Mouse (Mus musculus) intestine, postnatal 0 days (tissue): ENCODE data around the gene Fxr2. TPM values are rescaled to one million over a fixed set of nuclear protein-coding genes. Genes with fewer than 3 reads are reported as not detected.
"Not testable (repeated sequence)": the region's sequence is repeated elsewhere in the genome, so short reads cannot be mapped to it uniquely, and the experiment has no call there.

ENCODE experiments used
- ATAC-seq: fragments of 200-750 bp; cut with Nextera tagmentation; 2 replicates; pipeline ENCODE4 v1.8.0; 2017; ENCODE audit warnings: mild to moderate bottlenecking, moderate TSS enrichment, moderate library complexity
- H3K27ac ChIP-seq: fragments of 300-500 bp; sonication (generic); 2 replicates; pipeline ENCODE4 v1.5.1; 2014; ENCODE audit warnings: mild to moderate bottlenecking, low read depth, low read length, moderate library complexity
- H3K27me3 ChIP-seq: fragments of 300-500 bp; sonication (generic); replicated peaks from 2 replicates; pipeline ENCODE4 v1.6.1; 2014; ENCODE audit warnings: low read length, mixed read lengths; ENCODE audit not compliant: control insufficient read depth, insufficient read depth
- H3K36me3 ChIP-seq: fragments of 300-500 bp; sonication (generic); 2 replicates; pipeline ENCODE4 v1.6.1; 2014; ENCODE audit warnings: mild to moderate bottlenecking, moderate library complexity; ENCODE audit not compliant: control insufficient read depth, insufficient read depth
- H3K4me1 ChIP-seq: fragments of 300-500 bp; sonication (generic); replicated peaks from 2 replicates; pipeline ENCODE4 v1.6.1; 2014; ENCODE audit warnings: antibody characterized with exemption, low read length, mixed read lengths; ENCODE audit not compliant: control insufficient read depth, insufficient read depth
- H3K4me2 ChIP-seq: fragments of 300-500 bp; sonication (generic); replicated peaks from 2 replicates; pipeline ENCODE4 v1.6.1; 2014; ENCODE audit warnings: low read depth, mild to moderate bottlenecking, moderate library complexity
- H3K4me3 ChIP-seq: fragments of 300-500 bp; sonication (generic); 2 replicates; pipeline ENCODE4 v1.5.1; 2014; ENCODE audit warnings: low read depth, low read length
- H3K9ac ChIP-seq: fragments of 300-500 bp; sonication (generic); 2 replicates; pipeline ENCODE4 v1.6.1; 2014; ENCODE audit warnings: mild to moderate bottlenecking, low read depth, low read length
- H3K9me3 ChIP-seq: fragments of 300-500 bp; sonication (generic); 2 replicates; pipeline ENCODE4 v1.6.1; 2016; ENCODE audit warnings: mixed run types; ENCODE audit not compliant: control insufficient read depth
- CTCF ChIP-seq: sonication (generic); IDR thresholded peaks from 2 replicates; pipeline ENCODE4 v1.5.1; 2016; ENCODE audit warnings: low read depth, mild to moderate bottlenecking, control low read depth, antibody characterized with exemption, moderate library complexity
- WGBS: fragments of 180-500 bp; shearing (Covaris S2); extraction: QIAGEN DNeasy Blood & Tissue Kit; methylation state at CpG from one replicate; pipeline ENCODE4 v1.1.7; 2014; 5-methylcytosine and 5-hydroxymethylcytosine counted together
- polyA plus RNA-seq: library from polyadenylated mRNA; unstranded; fragments of >200 nt; fragmentation: Nextera tagmentation; extraction: Ambion mirVana; gene quantifications from 2 replicates; pipeline ENCODE4 v1.2.1, GENCODE M21; 2015

Gene Fxr2
- polyA plus RNA-seq, 1 experiment from 2014 or later: 9.8 TPM

DNA sequence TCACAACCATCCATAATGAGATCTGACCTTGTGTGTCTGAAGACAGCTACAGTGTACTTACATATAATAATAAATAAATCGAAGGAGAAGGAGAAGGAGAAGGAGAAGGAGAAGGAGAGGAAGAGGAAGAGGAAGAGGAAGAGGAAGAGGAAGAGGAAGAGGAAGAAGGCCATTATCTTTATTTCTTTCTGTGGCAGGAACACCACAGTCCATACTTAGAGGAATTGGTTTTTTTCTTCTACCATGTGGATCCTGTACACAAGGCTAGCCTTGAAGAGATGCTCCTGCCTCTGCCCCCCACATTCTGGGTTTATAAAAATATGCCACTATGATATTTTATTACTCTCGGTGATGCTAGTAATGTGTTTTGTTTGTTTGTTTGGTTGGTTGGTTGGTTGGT, 26.0 kb upstream of the Fxr2 start:
- H3K36me3 ChIP-seq: no peaks in the 10 kb centered on the region
- TF ChIP-seq CTCF: no peak
- no peak overlapping the region for H3K4me2 ChIP-seq
- no peak overlapping the region for H3K9ac ChIP-seq
- 77% methylated on average over 2 of the region's 2 CpGs for WGBS
- no peak overlapping the region for H3K4me3 ChIP-seq
- H3K27me3 ChIP-seq: peaks cover 21% of the 10 kb centered on the region
- no peaks in the 10 kb centered on the region for H3K9me3 ChIP-seq
- no peak for ATAC-seq
- no peak overlapping the region for H3K27ac ChIP-seq
- H3K4me1 ChIP-seq: 0 out of 2 replicates have a peak, but pooled peaks cover 11% of the 10 kb centered on the region

GRCm38 (mm10) chr11:69608525-69608924, 24.3 kb upstream of the Fxr2 start:
- H3K27me3 ChIP-seq: peaks cover 18% of the 10 kb centered on the region

DNA sequence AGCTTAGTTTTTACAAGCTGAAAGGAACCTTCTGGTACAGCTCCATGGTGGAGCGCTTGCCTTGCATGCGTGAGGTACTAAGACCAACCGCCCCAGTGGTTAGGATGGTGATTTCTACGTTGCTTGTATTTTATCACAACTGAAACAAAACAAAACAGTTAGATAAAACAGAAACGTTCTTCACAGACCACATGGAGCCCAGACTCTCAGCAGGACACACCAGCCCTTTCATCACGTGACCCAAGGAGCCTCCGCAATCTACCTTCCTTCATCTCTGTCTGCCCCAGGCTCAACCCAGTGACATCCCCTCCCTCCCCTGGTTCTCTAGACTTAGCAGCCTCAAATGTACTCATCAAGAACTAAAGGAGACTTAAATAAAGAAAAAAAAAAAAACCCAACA, 23.4 kb upstream of the Fxr2 start:
- Histone ChIP-seq H3K4me3 (no peak overlapping the region), H3K27me3 (peaks cover 13% of the 10 kb centered on the region; the same call in 1 of the 2 replicates), H3K4me2 (no peak overlapping the region), H3K9ac (no peak overlapping the region), H3K4me1 (0 out of 2 replicates have a peak, but pooled peaks cover 13% of the 10 kb centered on the region), H3K9me3 (no peaks in the 10 kb centered on the region), H3K36me3 (no peaks in the 10 kb centered on the region), H3K27ac (no peak overlapping the region)
- WGBS: 59% methylated on average over 7 of the region's 7 CpGs
- ATAC-seq: no peak
- TF ChIP-seq CTCF: no peak

More at GRCm38 (mm10) chr11:69608525-69608924, 24.3 kb upstream of the Fxr2 start:
- Histone ChIP-seq H3K4me3 (no peak overlapping the region), H3K9ac (no peak overlapping the region), H3K4me2 (no peak overlapping the region), H3K27ac (no peak overlapping the region), H3K4me1 (0 out of 2 replicates have a peak, but pooled peaks cover 11% of the 10 kb centered on the region), H3K9me3 (no peaks in the 10 kb centered on the region), H3K36me3 (no peaks in the 10 kb centered on the region)
- no peak for TF ChIP-seq CTCF
- ATAC-seq: no peak
- 90% methylated on average over 3 of the region's 3 CpGs for WGBS

DNA sequence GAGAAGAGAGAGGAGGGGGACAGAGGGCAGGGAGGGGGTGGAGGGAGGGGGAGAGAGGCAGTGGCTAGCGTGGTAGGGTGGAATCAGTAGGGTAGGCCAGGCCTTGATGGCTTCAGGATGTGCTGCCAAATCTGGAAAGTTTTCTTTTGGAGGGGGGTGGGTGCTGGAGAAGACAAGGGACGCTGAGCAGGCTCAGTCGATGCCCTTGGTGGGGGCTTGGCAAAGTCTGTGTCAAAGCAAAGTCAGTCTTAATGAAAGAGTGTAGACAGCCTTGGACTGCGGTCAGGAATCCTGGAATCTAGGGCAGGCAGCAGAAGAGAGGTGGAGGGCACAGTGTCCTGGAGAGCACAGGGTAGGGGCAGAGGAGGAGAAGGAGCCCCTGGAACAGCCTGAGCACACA, 21.9 kb upstream of the Fxr2 start:
- Histone ChIP-seq H3K9ac (no peak overlapping the region), H3K4me2 (no peak overlapping the region), H3K27ac (no peak overlapping the region), H3K27me3 (no peaks in the 10 kb centered on the region), H3K4me1 (0 out of 2 replicates have a peak, but pooled peaks cover 7% of the 10 kb centered on the region), H3K36me3 (no peaks in the 10 kb centered on the region), H3K9me3 (no peaks in the 10 kb centered on the region), H3K4me3 (no peak overlapping the region)
- 57% methylated on average over 4 of the region's 4 CpGs for WGBS
- no peak for TF ChIP-seq CTCF
- ATAC-seq: no peak

DNA sequence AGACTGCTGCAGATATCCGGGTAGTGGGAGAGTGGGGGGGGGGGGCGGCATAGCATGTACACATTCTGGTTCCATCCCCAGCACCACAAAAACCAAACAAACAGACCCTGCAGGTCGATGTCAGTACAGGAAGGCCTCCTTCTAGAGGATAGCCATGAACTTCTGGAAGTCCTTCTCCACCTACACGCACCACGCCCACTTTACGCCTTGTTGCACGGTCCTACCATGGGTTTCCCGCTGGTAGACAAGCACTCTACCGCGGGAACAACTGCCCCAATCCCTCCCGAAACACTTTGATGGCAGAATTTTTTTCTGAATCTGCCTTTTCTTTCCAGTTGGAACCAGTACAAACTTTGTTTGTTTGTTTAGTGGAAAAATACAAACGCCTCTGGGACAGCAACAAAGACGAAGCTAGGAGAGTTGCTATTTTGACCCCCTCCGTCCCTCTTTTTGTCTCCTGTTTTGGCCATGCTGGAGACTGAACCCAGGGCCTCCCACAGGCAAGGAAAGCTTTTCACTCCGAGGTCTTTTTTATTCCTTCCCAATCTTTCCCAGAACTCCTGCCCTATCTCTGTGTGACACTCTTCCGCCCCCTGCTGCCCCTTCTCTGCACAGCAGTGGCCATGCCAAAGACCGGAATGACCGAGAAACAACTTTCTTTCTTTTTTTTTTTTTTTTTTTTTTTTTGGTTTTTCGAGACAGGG, 19.1 kb upstream of the Fxr2 start:
- Histone ChIP-seq H3K9ac (0 out of 2 replicates have a peak overlapping the region, but pooled peaks have one; percentile 26), H3K36me3 (no peaks in the 10 kb centered on the region), H3K27me3 (no peaks in the 10 kb centered on the region), H3K9me3 (no peaks in the 10 kb centered on the region), H3K4me2 (peak overlapping the region; percentile 63), H3K4me3 (peak overlapping the region; percentile 20), H3K4me1 (0 out of 2 replicates have a peak, but pooled peaks cover 3% of the 10 kb centered on the region), H3K27ac (no peak overlapping the region)
- WGBS: 8% methylated on average over 18 of the region's 19 CpGs
- peak; percentile 87 for TF ChIP-seq CTCF
- ATAC-seq: peak; percentile 54; the same call in 1 of the 2 replicates

GRCm38 (mm10) chr11:69614257-69614588, 18.6 kb upstream of the Fxr2 start:
- H3K36me3 ChIP-seq, H3K9ac ChIP-seq, ATAC-seq, H3K4me1 ChIP-seq, H3K27ac ChIP-seq, H3K9me3 ChIP-seq, H3K27me3 ChIP-seq, H3K4me3 ChIP-seq: not testable (repeated sequence)
- WGBS: 51% methylated on average over 11 of the region's 11 CpGs
- H3K4me2 ChIP-seq: peak overlapping the region; percentile 63
